Mouse (Mus musculus) thymus, adult 2 months (tissue): ENCODE data around the gene Ccdc102a.

Experiments
- CTCF ChIP-seq: fragments of 200-500 bp; IDR thresholded peaks from 2 replicates; pipeline ENCODE4 v1.5.1; 2012; ENCODE audit warnings: mild to moderate bottlenecking, control low read depth, low read length, moderate library complexity, borderline replicate concordance; ENCODE audit not compliant: control insufficient read depth, poor library complexity, insufficient read depth; ENCODE audit errors: extremely low read depth
- POLR2A ChIP-seq: fragments of 200-500 bp; IDR thresholded peaks from 2 replicates; pipeline ENCODE4 v1.6.1; 2012; ENCODE audit warnings: mild to moderate bottlenecking, low read length, control low read depth, moderate library complexity; ENCODE audit not compliant: control insufficient read depth, poor library complexity, insufficient read depth; ENCODE audit errors: extremely low read depth

- TF ChIP-seq POLR2A (no peak), CTCF (no peak)
Measured at GRCm38 (mm10) chr8:94903709-94904108, 14.2 kb downstream of the Ccdc102a start.
